ENCODE assay signal across 8 mouse cellular contexts in the genomic region with DNA sequence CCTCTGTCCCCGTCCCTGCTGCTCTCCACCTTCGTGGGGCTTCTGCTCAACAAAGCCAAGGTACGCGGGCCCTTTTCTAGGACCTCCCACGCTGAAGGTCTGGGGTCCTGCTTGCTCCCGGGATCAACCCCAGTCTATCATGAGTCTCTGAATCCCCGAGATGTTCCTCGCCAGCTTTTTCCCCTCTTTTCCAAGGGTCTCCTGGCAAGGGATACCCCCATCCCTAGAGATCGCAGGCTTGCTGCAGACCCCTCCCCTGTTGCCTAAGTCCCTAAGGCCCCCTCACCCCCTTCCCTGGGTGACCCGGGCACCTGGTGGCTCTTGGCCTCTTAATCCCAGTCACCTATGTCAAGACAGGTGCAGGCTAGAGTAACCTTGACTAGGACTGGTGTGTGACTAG. TPM values are rescaled to one million over a fixed set of nuclear protein-coding genes. Genes with fewer than 3 reads are reported as not detected.
DNase-seq lines count a peak whose midpoint lies in the region; ATAC-seq and TF ChIP-seq lines count a peak whose summit lies in the region.

No protein-coding gene starts in this region.

- no peak for ATAC-seq in kidney, postnatal 0 days (replicated peaks; ENCODE audit: low FRiP score, low read depth)
- ATAC-seq in hindbrain, embryonic 15.5 days (ENCODE audit: low FRiP score, low read depth) = peak; percentile 16; the same call in 1 of the 2 replicates

- WGBS in kidney, postnatal 0 days = 4% methylated on average over 10 of the region's 10 CpGs
- WGBS in embryonic facial prominence, embryonic 10.5 days = 5% methylated on average over 10 of the region's 10 CpGs
- 4% methylated on average over 10 of the region's 10 CpGs for WGBS in hindbrain, embryonic 15.5 days

- no peaks in the 10 kb centered on the region for H3K27me3 ChIP-seq in kidney, postnatal 0 days (ENCODE audit: insufficient read depth, low read length)
- peaks cover 87% of the 10 kb centered on the region for H3K27me3 ChIP-seq in embryonic facial prominence, embryonic 10.5 days (replicated peaks; ENCODE audit: low read depth, poor library complexity, severe bottlenecking)
- H3K27me3 ChIP-seq in hindbrain, embryonic 15.5 days = peaks cover 30% of the 10 kb centered on the region
- H3K27me3 ChIP-seq in myocyte (ENCODE audit: control insufficient read depth, insufficient read depth, insufficient read length) = no peaks in the 10 kb centered on the region

- H3K27ac ChIP-seq in kidney, postnatal 0 days = peak overlapping the region; percentile 77
- H3K27ac ChIP-seq in embryonic facial prominence, embryonic 10.5 days (replicated peaks) = peak overlapping the region; percentile 85
- no peak overlapping the region for H3K27ac ChIP-seq in hindbrain, embryonic 15.5 days (replicated peaks)

- no peaks in the 10 kb centered on the region for H3K9me3 ChIP-seq in kidney, postnatal 0 days (replicated peaks; ENCODE audit: low read length)
- H3K9me3 ChIP-seq in embryonic facial prominence, embryonic 10.5 days = no peaks in the 10 kb centered on the region
- H3K9me3 ChIP-seq in hindbrain, embryonic 15.5 days = no peaks in the 10 kb centered on the region

- no peaks in the 10 kb centered on the region for H3K36me3 ChIP-seq in kidney, postnatal 0 days (ENCODE audit: insufficient read depth, low read length)
- 0 out of 2 replicates have a peak, but pooled peaks cover 4% of the 10 kb centered on the region for H3K36me3 ChIP-seq in embryonic facial prominence, embryonic 10.5 days (replicated peaks)
- no peaks in the 10 kb centered on the region for H3K36me3 ChIP-seq in hindbrain, embryonic 15.5 days
- H3K36me3 ChIP-seq in myocyte (ENCODE audit: control insufficient read depth, insufficient read depth) = no peaks in the 10 kb centered on the region

- no peaks in the 10 kb centered on the region for H3K79me2 ChIP-seq in myocyte (ENCODE audit: control insufficient read depth, insufficient read depth)

- no peak for TF ChIP-seq POLR2A in myocyte (IDR thresholded peaks at IDR 0.05; ENCODE audit: insufficient read length, low read depth)

- no peak for DNase-seq in kidney, postnatal 0 days (ENCODE audit: low spot score)
- no peak for DNase-seq in kidney, postnatal 14 days
- no peak for DNase-seq in embryonic facial prominence, embryonic 10.5 days (ENCODE audit: low spot score)
- no peak for DNase-seq in left cerebral cortex, adult 8-10 months (ENCODE audit: low spot score in 2 of 2)
- DNase-seq in Muller cell, postnatal 12 days (ENCODE audit: inconsistent ontology term) = no peak
- DNase-seq in gastrocnemius, postnatal 10 days = no peak

- peak overlapping the region; percentile 54 for H3K4me3 ChIP-seq in kidney, postnatal 0 days (replicated peaks; ENCODE audit: low read depth, low read length)
- peak overlapping the region; percentile 77 for H3K4me3 ChIP-seq in embryonic facial prominence, embryonic 10.5 days
- peak overlapping the region; percentile 53 for H3K4me3 ChIP-seq in hindbrain, embryonic 15.5 days
- H3K4me3 ChIP-seq in myocyte = peak overlapping the region; percentile 29

- H3ac ChIP-seq in myocyte (ENCODE audit: control insufficient read depth, insufficient read length) = peak overlapping the region; percentile 37

- H3K4me2 ChIP-seq in kidney, postnatal 0 days (ENCODE audit: low read length) = peak overlapping the region; percentile 79
- peak overlapping the region; percentile 98 for H3K4me2 ChIP-seq in hindbrain, embryonic 15.5 days
- peak overlapping the region; percentile 84 for H3K4me2 ChIP-seq in myocyte (ENCODE audit: low read depth)

- H3K4me1 ChIP-seq in kidney, postnatal 0 days (replicated peaks; ENCODE audit: insufficient read depth, low read length) = peaks cover 31% of the 10 kb centered on the region
- H3K4me1 ChIP-seq in embryonic facial prominence, embryonic 10.5 days = peaks cover 69% of the 10 kb centered on the region
- peaks cover 40% of the 10 kb centered on the region for H3K4me1 ChIP-seq in hindbrain, embryonic 15.5 days (replicated peaks)

- TF ChIP-seq CTCF in kidney, postnatal 0 days (IDR thresholded peaks at IDR 0.05; ENCODE audit: low read depth) = no peak

- peak overlapping the region; percentile 65 for H3K9ac ChIP-seq in kidney, postnatal 0 days (ENCODE audit: low read depth, low read length)
- peak overlapping the region; percentile 49 for H3K9ac ChIP-seq in hindbrain, embryonic 15.5 days

TF ChIP-seq in myocyte, 11 proteins besides CTCF, POLR2A, EP300 and RAD21:
- TF ChIP-seq SRF (IDR thresholded peaks at IDR 0.05; ENCODE audit: control insufficient read depth, insufficient read length, low read depth) (no peak), REST (IDR thresholded peaks at IDR 0.05; ENCODE audit: insufficient read depth, insufficient read length) (no peak), MYOD1 (IDR thresholded peaks at IDR 0.05; ENCODE audit: control insufficient read depth in 1 of 3, insufficient read length in 2 of 3, low read depth in 2 of 3) (no peak), CEBPB (IDR thresholded peaks at IDR 0.05; ENCODE audit: insufficient read depth, poor library complexity, severe bottlenecking) (no peak), TCF3 (IDR thresholded peaks at IDR 0.05; ENCODE audit: insufficient read length, low read depth) (no peak), USF1 (IDR thresholded peaks at IDR 0.05; ENCODE audit: low read depth) (no peak), E2F4 (IDR thresholded peaks at IDR 0.05; ENCODE audit: insufficient read depth) (no peak), MYOG (IDR thresholded peaks at IDR 0.05; ENCODE audit: control insufficient read depth in 1 of 3, insufficient read depth in 1 of 3, insufficient read length in 2 of 3, low read depth in 2 of 3) (no peak), MAX (IDR thresholded peaks at IDR 0.05; ENCODE audit: low read depth) (no peak), POLR2AphosphoS2 (IDR thresholded peaks at IDR 0.05; ENCODE audit: insufficient read length, low read depth) (no peak), TCF12 (IDR thresholded peaks at IDR 0.05; ENCODE audit: insufficient read depth, poor library complexity, severe bottlenecking) (no peak)

RNA-seq across cellular contexts. Expression of gene Mfrp, which starts 16.3 kb away (rescaled TPM):
- polyA plus RNA-seq in kidney, postnatal 0 days (2015; fragmentation: Nextera tagmentation; extraction: Ambion mirVana) = 0.11 and 0.16 TPM in 2 replicates
- polyA plus RNA-seq in embryonic facial prominence, embryonic 10.5 days (2016; fragmentation: Nextera tagmentation; extraction: Ambion mirVana) = 0.09 and 0.12 TPM in 2 replicates
- polyA plus RNA-seq in hindbrain, embryonic 15.5 days (2015; fragmentation: Nextera tagmentation; extraction: Ambion mirVana) = 0.13 and 0.35 TPM in 2 replicates
- 0.01 TPM for polyA plus RNA-seq in myocyte (2012; fragmentation: generic; extraction: Trizol)
- total RNA-seq in left cerebral cortex, adult 8-10 months (2022) = 1 to 10 TPM in 2 of 4 experiments, under 1 TPM in 2; 0.30 to 3.6 (median 0.95) TPM
- under 1 TPM in 1 of 2 experiments, not detected in 1; 0.18 TPM for total RNA-seq in gastrocnemius, postnatal 10 days (2021)

RNA-seq across cellular contexts. Expression of gene Usp2, which starts 18.5 kb away (rescaled TPM):
- 62.9 and 72.1 TPM in 2 replicates for polyA plus RNA-seq in kidney, postnatal 0 days (2015; fragmentation: Nextera tagmentation; extraction: Ambion mirVana)
- 10.7 and 12.0 TPM in 2 replicates for polyA plus RNA-seq in embryonic facial prominence, embryonic 10.5 days (2016; fragmentation: Nextera tagmentation; extraction: Ambion mirVana)
- 12.2 and 15.2 TPM in 2 replicates for polyA plus RNA-seq in hindbrain, embryonic 15.5 days (2015; fragmentation: Nextera tagmentation; extraction: Ambion mirVana)
- 17.0 TPM for polyA plus RNA-seq in myocyte (2012; fragmentation: generic; extraction: Trizol)
- total RNA-seq in left cerebral cortex, adult 8-10 months (2022) = 100 to 1,000 TPM; 118 to 172 (median 123) TPM
- total RNA-seq in gastrocnemius, postnatal 10 days (2021) = 100 to 1,000 TPM; 102 to 133 TPM

RNA-seq across cellular contexts. Expression of gene C1qtnf5, which starts 21.8 kb away (rescaled TPM):
- polyA plus RNA-seq in kidney, postnatal 0 days (2015; fragmentation: Nextera tagmentation; extraction: Ambion mirVana) = 9.7 and 12.3 TPM in 2 replicates
- polyA plus RNA-seq in embryonic facial prominence, embryonic 10.5 days (2016; fragmentation: Nextera tagmentation; extraction: Ambion mirVana) = 0.27 and 0.75 TPM in 2 replicates
- 6.6 and 8.7 TPM in 2 replicates for polyA plus RNA-seq in hindbrain, embryonic 15.5 days (2015; fragmentation: Nextera tagmentation; extraction: Ambion mirVana)
- 0.61 TPM for polyA plus RNA-seq in myocyte (2012; fragmentation: generic; extraction: Trizol)
- 10 to 100 TPM; 24.1 to 32.7 (median 26.3) TPM for total RNA-seq in left cerebral cortex, adult 8-10 months (2022)
- total RNA-seq in gastrocnemius, postnatal 10 days (2021) = 10 to 100 TPM; 25.9 to 26.0 TPM

RNA-seq across cellular contexts. Expression of gene Gm49380, which starts 28.0 kb away (rescaled TPM):
- not detected in 2 replicates for polyA plus RNA-seq in kidney, postnatal 0 days (2015; fragmentation: Nextera tagmentation; extraction: Ambion mirVana)
- polyA plus RNA-seq in embryonic facial prominence, embryonic 10.5 days (2016; fragmentation: Nextera tagmentation; extraction: Ambion mirVana) = 0.31 and 0.49 TPM in 2 replicates
- 0.13 TPM in 1 of 2 replicates, not detected in the other for polyA plus RNA-seq in hindbrain, embryonic 15.5 days (2015; fragmentation: Nextera tagmentation; extraction: Ambion mirVana)
- 0.02 TPM for polyA plus RNA-seq in myocyte (2012; fragmentation: generic; extraction: Trizol)
- under 1 TPM in 2 of 4 experiments, not detected in 2; 0.67 to 0.78 TPM for total RNA-seq in left cerebral cortex, adult 8-10 months (2022)
- under 1 TPM; 0.23 to 0.49 TPM for total RNA-seq in gastrocnemius, postnatal 10 days (2021)

RNA-seq across cellular contexts. Expression of gene Rnf26, which starts 28.0 kb away (rescaled TPM):
- polyA plus RNA-seq in kidney, postnatal 0 days (2015; fragmentation: Nextera tagmentation; extraction: Ambion mirVana) = 46.6 and 49.7 TPM in 2 replicates
- polyA plus RNA-seq in embryonic facial prominence, embryonic 10.5 days (2016; fragmentation: Nextera tagmentation; extraction: Ambion mirVana) = 80.1 and 80.9 TPM in 2 replicates
- 33.9 and 37.4 TPM in 2 replicates for polyA plus RNA-seq in hindbrain, embryonic 15.5 days (2015; fragmentation: Nextera tagmentation; extraction: Ambion mirVana)
- polyA plus RNA-seq in myocyte (2012; fragmentation: generic; extraction: Trizol) = 29.5 TPM
- 10 to 100 TPM; 26.9 to 33.4 (median 30.6) TPM for total RNA-seq in left cerebral cortex, adult 8-10 months (2022)
- total RNA-seq in gastrocnemius, postnatal 10 days (2021) = 10 to 100 TPM; 13.0 to 15.1 TPM
